Mouse (Mus musculus) megakaryocyte, embryonic 14.5 days (primary cell): Measurements from ENCODE around the gene Jmjd1c. TPM values are rescaled to one million over a fixed set of nuclear protein-coding genes. Genes with fewer than 3 reads are reported as not detected.
A peak's percentile ranks its signal among the peaks of the same experiment; 100 is the strongest.

Experiments
- H3K27me3 ChIP-seq: replicated peaks from 2 replicates; pipeline ENCODE3; 2012; ENCODE audit warnings: inconsistent platforms
- H3K36me3 ChIP-seq: replicated peaks from 2 replicates; pipeline ENCODE3; 2012; ENCODE audit warnings: low read length, inconsistent platforms, mixed read lengths
- H3K4me1 ChIP-seq: 2 replicates; pipeline ENCODE4 v1.6.1; 2012; ENCODE audit warnings: inconsistent platforms
- H3K4me3 ChIP-seq: replicated peaks from 2 replicates; pipeline ENCODE3; 2012; ENCODE audit warnings: moderate library complexity, mild to moderate bottlenecking, inconsistent platforms
- H3K9me3 ChIP-seq: 2 replicates; pipeline ENCODE4 v1.6.1; 2012; ENCODE audit warnings: inconsistent platforms
- FLI1 ChIP-seq: IDR thresholded peaks from 2 replicates; pipeline ENCODE4 v1.6.1; 2012; ENCODE audit warnings: low read length, inconsistent platforms, mixed read lengths
- GATA1 ChIP-seq: IDR thresholded peaks from 3 replicates; pipeline ENCODE4 v1.6.1; 2012; ENCODE audit warnings: mixed read lengths, low read length, inconsistent platforms, borderline replicate concordance
- polyA plus RNA-seq: library from polyadenylated mRNA; stranded (reverse); fragments of >175 nt; gene quantifications from 2 replicates; pipeline ENCODE4 v1.2.3, GENCODE M21; 2012; ENCODE audit warnings: low replicate concordance; ENCODE audit not compliant: insufficient read depth

The Jmjd1c gene
- polyA plus RNA-seq, 1 experiment = 0.47 TPM

- Histone ChIP-seq H3K36me3 (peaks cover 11% of the 10 kb centered on the region), H3K4me3 (peak overlapping the region; percentile 94), H3K9me3 (no peaks in the 10 kb centered on the region), H3K4me1 (peaks cover 47% of the 10 kb centered on the region), H3K27me3 (no peaks in the 10 kb centered on the region)
- TF ChIP-seq GATA1 (no peak), FLI1 (no peak)
These were observed 89.7 kb downstream of the Jmjd1c start for GRCm38 (mm10) chr10:67185491-67186081.

GRCm38 (mm10) chr10:67186489-67186888, 90.6 kb downstream of the Jmjd1c start:
- no peaks in the 10 kb centered on the region for H3K9me3 ChIP-seq
- H3K36me3 ChIP-seq = peaks cover 19% of the 10 kb centered on the region
- peak overlapping the region; percentile 94 for H3K4me3 ChIP-seq

GRCm38 (mm10) chr10:67187001-67187453, 91.1 kb downstream of the Jmjd1c start:
- H3K4me3 ChIP-seq = peak overlapping the region; percentile 94
- TF ChIP-seq FLI1 (no peak), GATA1 (no peak)
- H3K27me3 ChIP-seq = no peaks in the 10 kb centered on the region
- no peaks in the 10 kb centered on the region for H3K9me3 ChIP-seq
- peaks cover 47% of the 10 kb centered on the region for H3K4me1 ChIP-seq
- peaks cover 24% of the 10 kb centered on the region for H3K36me3 ChIP-seq

More at GRCm38 (mm10) chr10:67186489-67186888, 90.6 kb downstream of the Jmjd1c start:
- Histone ChIP-seq H3K27me3 (no peaks in the 10 kb centered on the region), H3K4me1 (peaks cover 47% of the 10 kb centered on the region)
- no peak for TF ChIP-seq FLI1
- TF ChIP-seq GATA1 = no peak

GRCm38 (mm10) chr10:67187952-67188351, 92.0 kb downstream of the Jmjd1c start:
- Histone ChIP-seq H3K4me1 (peaks cover 45% of the 10 kb centered on the region), H3K27me3 (no peaks in the 10 kb centered on the region), H3K9me3 (no peaks in the 10 kb centered on the region), H3K4me3 (peak overlapping the region; percentile 94), H3K36me3 (peaks cover 34% of the 10 kb centered on the region)
- no peak for TF ChIP-seq GATA1

- Histone ChIP-seq H3K4me3 (peak overlapping the region; percentile 94), H3K36me3 (peaks cover 43% of the 10 kb centered on the region), H3K4me1 (peaks cover 45% of the 10 kb centered on the region), H3K9me3 (no peaks in the 10 kb centered on the region), H3K27me3 (no peaks in the 10 kb centered on the region)
- TF ChIP-seq GATA1 (no peak), FLI1 (no peak)
These were observed 93.1 kb downstream of the Jmjd1c start for GRCm38 (mm10) chr10:67189057-67189456.

- Histone ChIP-seq H3K9me3 (no peaks in the 10 kb centered on the region), H3K4me3 (peak overlapping the region; percentile 42), H3K4me1 (peaks cover 47% of the 10 kb centered on the region), H3K27me3 (no peaks in the 10 kb centered on the region), H3K36me3 (peaks cover 53% of the 10 kb centered on the region)
- TF ChIP-seq GATA1 (no peak), FLI1 (no peak)
These were observed 94.3 kb downstream of the Jmjd1c start for GRCm38 (mm10) chr10:67190261-67190660.

- no peak overlapping the region for H3K4me3 ChIP-seq
- TF ChIP-seq GATA1 = no peak
- no peak for TF ChIP-seq FLI1
These were observed 96.4 kb downstream of the Jmjd1c start for GRCm38 (mm10) chr10:67192366-67192765.

GRCm38 (mm10) chr10:67193003-67193652, 97.2 kb downstream of the Jmjd1c start:
- Histone ChIP-seq H3K27me3 (no peaks in the 10 kb centered on the region), H3K36me3 (peaks cover 65% of the 10 kb centered on the region), H3K9me3 (no peaks in the 10 kb centered on the region), H3K4me1 (peaks cover 75% of the 10 kb centered on the region), H3K4me3 (no peak overlapping the region)
- TF ChIP-seq GATA1 (no peak), FLI1 (no peak)

More at GRCm38 (mm10) chr10:67192366-67192765, 96.4 kb downstream of the Jmjd1c start:
- Histone ChIP-seq H3K9me3 (no peaks in the 10 kb centered on the region), H3K4me1 (peaks cover 68% of the 10 kb centered on the region), H3K36me3 (peaks cover 65% of the 10 kb centered on the region), H3K27me3 (no peaks in the 10 kb centered on the region)

GRCm38 (mm10) chr10:67194046-67194445, 98.1 kb downstream of the Jmjd1c start:
- no peaks in the 10 kb centered on the region for H3K27me3 ChIP-seq
- peaks cover 69% of the 10 kb centered on the region for H3K36me3 ChIP-seq
- H3K4me1 ChIP-seq = peaks cover 78% of the 10 kb centered on the region
- no peak overlapping the region for H3K4me3 ChIP-seq
- no peaks in the 10 kb centered on the region for H3K9me3 ChIP-seq
- no peak for TF ChIP-seq FLI1

- H3K36me3 ChIP-seq = peaks cover 65% of the 10 kb centered on the region
- no peak overlapping the region for H3K4me3 ChIP-seq
- H3K9me3 ChIP-seq = no peaks in the 10 kb centered on the region
- peaks cover 76% of the 10 kb centered on the region for H3K4me1 ChIP-seq
- no peak for TF ChIP-seq FLI1
- TF ChIP-seq GATA1 = no peak
- no peaks in the 10 kb centered on the region for H3K27me3 ChIP-seq
These were observed 99.7 kb downstream of the Jmjd1c start for GRCm38 (mm10) chr10:67195671-67196070.
